Mouse (Mus musculus) small intestine, adult 2 months (tissue): ENCODE results near the gene Ankrd26.

ENCODE experiments used
- CTCF ChIP-seq: fragments of 200-500 bp; IDR thresholded peaks from 2 replicates; pipeline ENCODE4 v1.5.1; 2012; ENCODE audit warnings: low read depth, mild to moderate bottlenecking, control low read depth, inconsistent platforms, low read length, moderate library complexity, mixed read lengths; ENCODE audit not compliant: insufficient replicate concordance, insufficient read length; ENCODE audit errors: extremely low read depth
- POLR2A ChIP-seq: fragments of 200-500 bp; IDR thresholded peaks from 2 replicates; pipeline ENCODE4 v1.6.1; 2012; ENCODE audit warnings: low read depth, mild to moderate bottlenecking, control low read depth, inconsistent platforms, low read length, moderate library complexity

DNA sequence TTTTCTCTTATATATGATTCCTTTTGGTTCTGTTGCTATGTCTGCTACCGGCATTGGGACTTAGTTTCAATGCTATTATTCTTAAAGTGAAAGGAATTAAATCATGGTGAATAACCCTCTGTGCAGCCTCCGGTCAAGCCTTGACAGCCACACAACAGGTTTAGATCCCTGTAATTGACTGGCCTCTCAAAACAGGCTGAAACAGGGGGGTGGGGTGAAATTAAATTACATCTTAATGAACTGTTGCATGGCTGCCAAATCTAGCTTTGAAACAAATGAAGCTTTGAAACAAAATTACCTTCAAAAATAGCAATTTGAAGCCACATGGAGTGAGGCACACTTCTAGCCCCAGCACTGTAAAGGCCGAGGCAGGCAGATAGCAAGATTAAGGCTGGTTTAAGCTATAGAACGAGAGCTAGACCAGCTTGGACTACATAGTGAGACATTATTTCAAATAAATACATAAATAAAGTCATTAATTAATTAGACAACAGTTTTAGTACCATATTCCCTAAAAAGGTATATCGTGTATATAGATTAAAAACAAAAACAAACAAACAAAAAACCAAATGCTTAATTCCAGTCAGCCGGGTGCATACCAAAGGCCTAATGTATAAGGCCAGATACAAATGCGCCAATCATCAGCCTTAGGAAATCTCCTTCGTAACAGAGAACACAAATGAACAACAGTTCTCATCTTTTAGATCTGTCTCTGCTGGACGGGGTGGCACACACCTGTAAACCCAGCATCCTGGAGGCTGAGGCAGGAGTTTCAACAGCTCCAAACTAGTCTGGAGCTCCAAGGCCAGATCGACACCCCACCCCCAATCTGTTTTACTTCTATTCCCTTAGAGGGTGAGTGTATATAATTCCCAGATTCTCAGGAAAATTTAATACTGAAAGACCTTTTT, 83.9 kb downstream of the Ankrd26 start:
- TF ChIP-seq CTCF = no peak
- TF ChIP-seq POLR2A = no peak
